In the genomic region with DNA sequence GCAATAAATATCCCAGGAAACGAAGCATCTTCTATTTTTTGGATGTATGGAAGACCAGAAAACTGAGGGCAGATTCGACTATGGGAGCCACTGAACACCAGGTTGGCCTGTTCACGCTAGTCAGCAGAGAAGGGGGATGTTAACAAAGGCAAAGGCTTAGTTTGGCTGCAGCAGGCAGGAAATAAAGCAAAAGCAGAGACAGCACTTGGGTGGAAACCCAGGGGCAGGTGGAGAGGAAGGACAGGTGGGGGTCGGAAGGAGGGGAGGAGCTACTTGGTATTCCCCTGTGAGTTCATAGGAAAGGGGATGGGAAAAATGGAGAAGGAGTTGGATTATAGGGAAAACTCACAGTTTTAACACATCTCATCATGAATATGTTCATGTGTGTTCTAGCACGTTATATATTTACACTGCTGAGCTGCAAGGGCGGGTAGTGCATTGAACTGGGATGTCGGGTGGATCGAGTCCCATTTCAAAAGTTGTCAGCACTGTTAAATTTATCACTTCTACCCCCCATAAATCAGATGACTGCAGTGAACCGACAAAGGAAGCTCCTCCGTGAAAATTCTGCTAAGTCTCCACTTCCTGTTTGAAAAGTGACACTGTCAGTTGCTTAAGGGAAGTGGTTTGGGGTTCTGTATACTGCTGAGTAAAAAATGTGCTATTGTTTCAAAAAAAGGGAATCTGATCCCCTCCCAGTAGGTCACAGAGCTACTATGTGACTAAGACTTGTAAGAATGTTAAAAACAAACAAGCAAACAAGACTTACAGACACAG, we compare ENCODE assay signal across 11 mouse cellular contexts. TPM values are rescaled to one million over a fixed set of nuclear protein-coding genes. Genes with fewer than 3 reads are reported as not detected.
DNase-seq lines count a peak whose midpoint lies in the region; ATAC-seq lines count a peak whose summit lies in the region.
"Had no signal": no experiment of that assay in that cellular context is flagged by ENCODE, and none has a peak within 500 bp of the region (broad histone marks: within the 10 kb centered on the region; RNA-seq: fewer than 3 reads in every experiment).

No protein-coding gene starts in this region.

- 37% methylated on average over 10 of the region's 10 CpGs for WGBS in limb, embryonic 13.5 days
- WGBS in limb, embryonic 10.5 days, result 50% methylated on average over 10 of the region's 10 CpGs
- WGBS in kidney, embryonic 16.5 days, result 20% methylated on average over 10 of the region's 10 CpGs
- 29% methylated on average over 10 of the region's 10 CpGs for WGBS in stomach, embryonic 16.5 days
- WGBS in midbrain, embryonic 10.5 days, result 71% methylated on average over 10 of the region's 10 CpGs

- no peak; the same call in 1 of the 2 replicates for ATAC-seq in limb, embryonic 13.5 days (ENCODE audit: low FRiP score, low read depth)
- ATAC-seq in kidney, embryonic 16.5 days (ENCODE audit: low FRiP score, low TSS enrichment), result peak; percentile 71
- 0 out of 2 replicates have a peak, but pooled peaks have one; percentile 23 for ATAC-seq in stomach, embryonic 16.5 days (ENCODE audit: insufficient read depth, low FRiP score)
- ATAC-seq: forebrain, embryonic 13.5 days had no signal

- H3K4me3 ChIP-seq in limb, embryonic 13.5 days, result no peak overlapping the region
- no peak overlapping the region for H3K4me3 ChIP-seq in limb, embryonic 10.5 days
- H3K4me3 ChIP-seq in kidney, embryonic 16.5 days (ENCODE audit: low read length), result no peak overlapping the region
- no peak overlapping the region for H3K4me3 ChIP-seq in stomach, embryonic 16.5 days (replicated peaks; ENCODE audit: low read length)
- no peak overlapping the region for H3K4me3 ChIP-seq in midbrain, embryonic 10.5 days
- H3K4me3 ChIP-seq: forebrain, embryonic 13.5 days; limb, embryonic 12.5 days had no signal

- 0 out of 2 replicates have a peak overlapping the region, but pooled peaks have one; percentile 1 for H3K4me2 ChIP-seq in limb, embryonic 13.5 days (replicated peaks)
- H3K4me2 ChIP-seq in kidney, embryonic 16.5 days (replicated peaks; ENCODE audit: low read depth, low read length), result peak overlapping the region; percentile 24; the same call in 1 of the 2 replicates
- H3K4me2 ChIP-seq in stomach, embryonic 16.5 days (ENCODE audit: low read depth, low read length), result peak overlapping the region; percentile 20
- H3K4me2 ChIP-seq: forebrain, embryonic 13.5 days; limb, embryonic 12.5 days had no signal

- H3K9me3 ChIP-seq in limb, embryonic 13.5 days, result no peaks in the 10 kb centered on the region
- no peaks in the 10 kb centered on the region for H3K9me3 ChIP-seq in limb, embryonic 10.5 days (replicated peaks)
- no peaks in the 10 kb centered on the region for H3K9me3 ChIP-seq in kidney, embryonic 16.5 days (ENCODE audit: low read length)
- H3K9me3 ChIP-seq in stomach, embryonic 16.5 days (replicated peaks; ENCODE audit: control insufficient read depth, low read length), result no peaks in the 10 kb centered on the region
- no peaks in the 10 kb centered on the region for H3K9me3 ChIP-seq in midbrain, embryonic 10.5 days (replicated peaks)
- H3K9me3 ChIP-seq: forebrain, embryonic 13.5 days; limb, embryonic 12.5 days had no signal

- no peaks in the 10 kb centered on the region for H3K27me3 ChIP-seq in limb, embryonic 13.5 days
- H3K27me3 ChIP-seq in limb, embryonic 10.5 days (ENCODE audit: low read depth, poor library complexity, severe bottlenecking), result no peaks in the 10 kb centered on the region
- no peaks in the 10 kb centered on the region for H3K27me3 ChIP-seq in kidney, embryonic 16.5 days (ENCODE audit: insufficient read depth, low read length)
- no peaks in the 10 kb centered on the region for H3K27me3 ChIP-seq in stomach, embryonic 16.5 days (ENCODE audit: control insufficient read depth, insufficient read depth, low read length)
- H3K27me3 ChIP-seq in midbrain, embryonic 10.5 days (ENCODE audit: low read depth, poor library complexity, severe bottlenecking), result no peaks in the 10 kb centered on the region
- H3K27me3 ChIP-seq: forebrain, embryonic 13.5 days; limb, embryonic 12.5 days had no signal

- H3K27ac ChIP-seq in limb, embryonic 13.5 days, result no peak overlapping the region
- no peak overlapping the region for H3K27ac ChIP-seq in limb, embryonic 10.5 days
- H3K27ac ChIP-seq in kidney, embryonic 16.5 days (ENCODE audit: low read length), result peak overlapping the region; percentile 85; the same call in 1 of the 2 replicates
- peak overlapping the region; percentile 58; the same call in 1 of the 2 replicates for H3K27ac ChIP-seq in stomach, embryonic 16.5 days (ENCODE audit: low read length)
- H3K27ac ChIP-seq in midbrain, embryonic 10.5 days (replicated peaks), result no peak overlapping the region
- H3K27ac ChIP-seq: forebrain, embryonic 13.5 days; limb, embryonic 12.5 days had no signal

- H3K4me1 ChIP-seq in limb, embryonic 13.5 days, result peaks cover 11% of the 10 kb centered on the region
- peaks cover 11% of the 10 kb centered on the region for H3K4me1 ChIP-seq in limb, embryonic 10.5 days
- H3K4me1 ChIP-seq in kidney, embryonic 16.5 days (ENCODE audit: insufficient read depth, low read length), result peaks cover 17% of the 10 kb centered on the region
- peaks cover 8% of the 10 kb centered on the region; the same call in 1 of the 2 replicates for H3K4me1 ChIP-seq in stomach, embryonic 16.5 days (ENCODE audit: control insufficient read depth, insufficient read depth, low read length)
- 0 out of 2 replicates have a peak, but pooled peaks cover 3% of the 10 kb centered on the region for H3K4me1 ChIP-seq in midbrain, embryonic 10.5 days
- H3K4me1 ChIP-seq: forebrain, embryonic 13.5 days had no signal

- H3K9ac ChIP-seq in limb, embryonic 13.5 days, result no peak overlapping the region
- no peak overlapping the region for H3K9ac ChIP-seq in kidney, embryonic 16.5 days (replicated peaks; ENCODE audit: low read length)
- H3K9ac ChIP-seq in stomach, embryonic 16.5 days (ENCODE audit: low read length), result no peak overlapping the region
- H3K9ac ChIP-seq: forebrain, embryonic 13.5 days; limb, embryonic 12.5 days had no signal

- DNase-seq in limb, embryonic 10.5 days (ENCODE audit: low spot score), result no peak
- peak; percentile 58 for DNase-seq in T-cell, adult 2 months (ENCODE audit: low spot score)
- DNase-seq in retina, postnatal 1 day, result no peak
- DNase-seq in midbrain, embryonic 10.5 days (ENCODE audit: low spot score), result no peak
- DNase-seq in adrenal gland, postnatal 36 days, result no peak
- DNase-seq: adrenal gland, adult 8-10 months had no signal

- H3K36me3 ChIP-seq in limb, embryonic 13.5 days, result no peaks in the 10 kb centered on the region
- no peaks in the 10 kb centered on the region for H3K36me3 ChIP-seq in limb, embryonic 10.5 days
- H3K36me3 ChIP-seq in kidney, embryonic 16.5 days (ENCODE audit: insufficient read depth, low read length), result no peaks in the 10 kb centered on the region
- no peaks in the 10 kb centered on the region for H3K36me3 ChIP-seq in stomach, embryonic 16.5 days (ENCODE audit: control insufficient read depth, insufficient read depth, low read length)
- no peaks in the 10 kb centered on the region for H3K36me3 ChIP-seq in midbrain, embryonic 10.5 days
- H3K36me3 ChIP-seq: limb, embryonic 12.5 days had no signal

RNA-seq across cellular contexts. Expression of gene Slc9a9, which starts 21.8 kb away (rescaled TPM):
- 3.6 and 3.9 TPM in 2 replicates for polyA plus RNA-seq in limb, embryonic 13.5 days (2015; fragmentation: Nextera tagmentation; extraction: Ambion mirVana)
- polyA plus RNA-seq in limb, embryonic 10.5 days (2016; fragmentation: Nextera tagmentation; extraction: Ambion mirVana), result 0.69 and 1.5 TPM in 2 replicates
- 3.9 and 4.3 TPM in 2 replicates for polyA plus RNA-seq in kidney, embryonic 16.5 days (2015; fragmentation: Nextera tagmentation; extraction: Ambion mirVana)
- polyA plus RNA-seq in stomach, embryonic 16.5 days (2015; fragmentation: Nextera tagmentation; extraction: Ambion mirVana), result 4.9 and 5.1 TPM in 2 replicates
- polyA plus RNA-seq in midbrain, embryonic 10.5 days (2016; fragmentation: Nextera tagmentation; extraction: Ambion mirVana), result 1.9 and 2.3 TPM in 2 replicates
- 1 to 10 TPM; 2.2 to 3.2 TPM for total RNA-seq in adrenal gland, postnatal 36 days (2021)

Comparison
In these comparisons a context has a peak if more than half of its experiments do, and no peak if none do; other contexts are left out.
1. H3K27ac ChIP-seq: peak in kidney, embryonic 16.5 days (single experiment) and stomach, embryonic 16.5 days (single experiment); none in limb, embryonic 13.5 days (single experiment), limb, embryonic 10.5 days (single experiment) and midbrain, embryonic 10.5 days (single experiment).
2. Peak in every context shown above with its lines, with median percentiles within 50 percentile points of each other: H3K4me2 ChIP-seq.